Mouse (Mus musculus): Measurements from ENCODE around the gene Gm20605. TPM values are rescaled to one million over a fixed set of nuclear protein-coding genes. Genes with fewer than 3 reads are reported as not detected.
A peak's percentile ranks its signal among the peaks of the same experiment; 100 is the strongest.
"Not testable (repeated sequence)": the region's sequence is repeated elsewhere in the genome, so short reads cannot be mapped to it uniquely, and the experiment has no call there.

Gm20605 gene
- polyA plus RNA-seq, 1 experiment from 2014 or later, result 9.6 TPM

DNA sequence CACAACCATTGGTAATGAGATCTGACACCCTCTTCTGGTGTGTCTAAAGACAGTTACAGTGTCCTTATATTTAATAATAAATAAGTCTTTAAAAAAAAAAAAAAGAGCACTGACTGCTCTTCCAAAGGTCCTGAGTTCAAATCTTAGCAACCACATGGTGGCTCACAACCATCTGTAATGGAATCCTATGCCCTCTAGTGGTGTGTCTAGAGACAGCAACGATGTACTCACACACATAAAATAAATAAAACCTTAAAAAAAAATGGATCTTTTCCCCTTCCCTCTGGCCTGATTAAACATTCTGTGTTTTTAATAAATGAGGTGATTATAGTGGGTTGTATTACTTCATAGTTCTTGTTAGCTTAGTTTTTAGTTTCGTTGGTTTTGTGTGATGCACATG is 14.1 kb upstream of the Gm20605 start:
- H3K4me2 ChIP-seq; H3K4me3 ChIP-seq; H3K9ac ChIP-seq; H3K27me3 ChIP-seq; H3K9me3 ChIP-seq; H3K36me3 ChIP-seq; ATAC-seq (ENCODE audit: borderline replicate concordance, extremely low read depth, low FRiP score, low TSS enrichment); H3K27ac ChIP-seq: not testable (repeated sequence)
- 62% methylated on average over 2 of the region's 2 CpGs for WGBS
- peaks cover 32% of the 10 kb centered on the region for H3K4me1 ChIP-seq

DNA sequence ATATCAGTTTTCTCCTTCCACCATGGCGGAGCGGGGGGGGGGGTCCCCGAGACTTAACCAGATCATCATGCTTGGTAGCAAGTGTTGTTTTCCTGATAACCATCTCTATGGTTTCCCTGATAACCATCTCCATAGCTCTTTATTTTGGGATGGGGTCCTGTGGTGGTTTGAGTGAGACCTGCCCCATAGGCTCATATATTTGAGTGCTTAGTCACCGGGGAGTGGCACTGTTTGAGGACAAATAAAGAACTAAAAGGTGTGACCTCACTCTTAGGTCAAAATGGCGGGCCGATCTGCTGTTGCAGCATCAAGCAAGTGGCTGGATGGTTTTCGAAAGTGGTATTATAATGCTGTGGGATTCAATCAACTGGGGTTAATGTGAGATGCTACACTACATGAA is 13.6 kb upstream of the Gm20605 start:
- Histone ChIP-seq H3K36me3 (no peaks in the 10 kb centered on the region), H3K4me1 (peaks cover 28% of the 10 kb centered on the region), H3K4me3 (no peak overlapping the region), H3K27me3 (no peaks in the 10 kb centered on the region), H3K27ac (no peak overlapping the region), H3K9me3 (no peaks in the 10 kb centered on the region), H3K4me2 (no peak overlapping the region), H3K9ac (no peak overlapping the region)
- ATAC-seq (ENCODE audit: borderline replicate concordance, extremely low read depth, low FRiP score, low TSS enrichment), result no peak
- 74% methylated on average over 7 of the region's 7 CpGs for WGBS

DNA sequence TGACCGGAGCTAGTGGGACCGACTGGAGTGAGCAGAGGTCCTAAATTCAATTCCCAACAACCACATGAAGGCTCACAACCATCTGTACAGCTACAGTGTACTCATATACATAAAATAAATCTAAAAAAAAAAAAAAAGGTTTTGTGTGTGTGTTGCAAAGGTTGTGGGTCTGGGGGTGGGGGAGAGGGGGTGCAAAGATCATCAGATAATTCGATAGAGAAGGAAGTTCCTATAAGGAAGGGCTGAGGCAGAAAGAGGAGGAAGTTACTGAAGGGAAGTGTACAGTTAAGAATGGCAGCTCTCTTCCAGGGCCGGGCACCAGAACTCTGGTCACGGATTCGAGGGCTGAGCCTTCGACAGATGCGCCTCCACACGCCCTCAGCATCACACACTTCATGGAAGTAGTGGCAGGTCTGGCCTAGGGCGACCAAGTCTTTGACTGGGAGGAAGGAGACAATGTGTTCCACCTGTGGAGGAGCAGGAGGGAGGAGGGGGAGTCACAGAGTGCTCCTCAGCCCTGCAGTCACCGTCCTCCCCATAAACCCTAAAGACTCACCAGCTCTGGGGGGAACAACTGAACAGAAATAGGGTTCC is 4.9 kb upstream of the Gm20605 start:
- Histone ChIP-seq H3K27me3 (no peaks in the 10 kb centered on the region), H3K9ac (no peak overlapping the region), H3K4me1 (peaks cover 9% of the 10 kb centered on the region), H3K4me2 (no peak overlapping the region), H3K27ac (no peak overlapping the region), H3K36me3 (no peaks in the 10 kb centered on the region), H3K4me3 (no peak overlapping the region), H3K9me3 (no peaks in the 10 kb centered on the region)
- 74% methylated on average over 10 of the region's 11 CpGs for WGBS
- no peak for ATAC-seq (ENCODE audit: borderline replicate concordance, extremely low read depth, low FRiP score, low TSS enrichment)

DNA sequence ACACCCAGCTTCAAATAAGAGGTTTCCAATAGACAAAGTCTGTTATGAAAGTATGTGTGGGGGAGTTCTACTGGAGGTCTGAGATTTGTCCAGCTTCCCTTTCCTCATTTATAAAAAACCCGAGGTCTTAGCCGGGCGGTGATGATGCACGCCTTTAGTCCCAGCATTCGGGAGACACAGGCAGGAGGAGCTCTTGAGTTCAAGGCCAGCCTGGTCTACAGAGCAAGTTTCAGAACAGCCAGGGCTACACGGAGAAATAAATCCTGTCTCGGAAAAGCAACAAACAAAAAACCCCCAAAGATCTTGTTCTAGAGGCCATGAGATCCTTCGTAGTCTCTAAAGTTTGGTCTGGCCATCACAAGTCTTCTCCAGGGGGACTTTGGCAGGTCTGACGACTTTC is 984 bp upstream of the Gm20605 start:
- no peak for ATAC-seq (ENCODE audit: borderline replicate concordance, extremely low read depth, low FRiP score, low TSS enrichment)
- Histone ChIP-seq H3K27me3 (no peaks in the 10 kb centered on the region), H3K9ac (peak overlapping the region; percentile 38), H3K4me3 (peak overlapping the region; percentile 47), H3K9me3 (no peaks in the 10 kb centered on the region), H3K4me2 (peak overlapping the region; percentile 78), H3K27ac (peak overlapping the region; percentile 79), H3K36me3 (no peaks in the 10 kb centered on the region), H3K4me1 (peaks cover 37% of the 10 kb centered on the region)
- WGBS, result 1% methylated on average over 9 of the region's 9 CpGs

DNA sequence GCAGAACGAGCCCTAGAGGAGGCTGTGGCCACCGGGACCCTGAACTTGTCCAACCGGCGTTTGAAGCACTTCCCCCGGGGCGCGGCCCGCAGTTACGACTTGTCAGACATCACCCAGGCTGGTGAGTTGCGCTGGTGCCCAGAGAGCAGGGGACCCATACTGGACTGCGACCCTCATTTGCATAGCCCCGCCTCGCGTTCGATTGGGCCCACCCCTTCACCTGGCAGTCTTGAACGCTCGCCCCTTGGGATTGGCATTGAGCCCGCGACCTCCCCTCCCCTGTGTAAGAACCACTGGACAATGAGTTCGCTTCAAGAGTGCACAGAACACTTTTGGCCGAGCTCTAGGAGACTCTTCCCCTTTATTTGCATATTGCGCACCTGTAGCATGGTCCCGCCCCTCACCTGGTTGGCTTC is 339 bp downstream of the Gm20605 start:
- H3K4me2 ChIP-seq, result peak overlapping the region; percentile 76
- peaks cover 47% of the 10 kb centered on the region for H3K4me1 ChIP-seq
- H3K9ac ChIP-seq, result peak overlapping the region; percentile 77
- H3K9me3 ChIP-seq, result no peaks in the 10 kb centered on the region
- H3K36me3 ChIP-seq, result peaks cover 9% of the 10 kb centered on the region
- no peaks in the 10 kb centered on the region for H3K27me3 ChIP-seq
- ATAC-seq (ENCODE audit: borderline replicate concordance, extremely low read depth, low FRiP score, low TSS enrichment), result peak; percentile 33; the same call in 1 of the 2 replicates
- under 1% methylated on average over 23 of the region's 23 CpGs for WGBS
- H3K4me3 ChIP-seq, result peak overlapping the region; percentile 83
- H3K27ac ChIP-seq, result peak overlapping the region; percentile 98

DNA sequence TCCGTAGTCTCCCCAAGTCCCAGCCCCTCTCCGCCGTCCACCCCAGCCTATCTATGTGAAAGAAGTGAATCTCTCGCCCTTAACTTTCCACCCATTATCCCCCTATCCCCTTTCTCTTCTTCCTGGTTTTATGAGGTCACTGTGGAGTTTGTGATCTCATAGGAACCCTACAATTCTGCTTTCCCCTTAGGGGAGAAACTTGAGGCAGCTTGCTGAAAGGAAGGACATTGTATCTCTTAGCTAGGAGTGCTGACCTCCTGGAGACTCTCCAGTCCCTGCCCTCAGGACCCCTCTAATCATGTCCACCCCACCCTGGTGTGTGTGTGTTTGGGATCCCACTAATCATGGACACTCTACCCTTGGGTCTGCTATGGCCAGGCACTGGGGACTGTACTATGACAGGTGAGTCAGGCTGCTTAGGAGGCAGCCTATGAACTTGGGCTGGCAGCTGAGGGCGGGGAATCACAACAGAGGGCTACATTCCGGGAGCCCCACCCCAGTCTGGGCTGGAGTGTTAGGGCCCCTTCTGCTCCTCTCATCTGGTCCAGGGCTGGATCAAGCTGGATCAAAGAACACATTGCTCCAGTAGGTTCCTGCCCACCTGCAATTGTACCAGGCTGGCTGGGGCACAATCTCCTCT is 1.1 kb downstream of the Gm20605 start:
- ATAC-seq (ENCODE audit: borderline replicate concordance, extremely low read depth, low FRiP score, low TSS enrichment), result no peak
- peak overlapping the region; percentile 83 for H3K4me3 ChIP-seq
- WGBS, result 8% methylated on average over 6 of the region's 6 CpGs

DNA sequence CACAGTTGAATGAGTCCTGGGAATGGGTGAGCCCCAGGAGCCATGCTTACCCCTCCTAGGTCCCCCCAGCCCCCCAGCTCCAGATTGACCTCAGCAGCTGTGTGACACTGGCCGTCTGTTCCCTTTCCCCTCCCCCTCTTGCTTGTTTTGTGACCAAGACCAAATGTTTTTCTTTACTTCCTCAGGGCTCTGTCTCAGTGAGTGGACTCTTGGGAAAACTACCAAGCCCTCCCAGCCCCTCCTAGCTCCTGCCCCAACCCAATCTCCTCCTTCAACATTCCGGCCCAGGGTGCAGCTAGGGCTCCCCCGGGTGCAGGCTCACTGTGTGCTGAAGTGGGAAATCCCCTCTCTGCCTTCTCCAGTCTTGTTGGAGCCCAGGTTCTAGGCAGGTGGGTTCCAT is 1.6 kb downstream of the Gm20605 start:
- Histone ChIP-seq H3K4me1 (peaks cover 47% of the 10 kb centered on the region), H3K4me2 (peak overlapping the region; percentile 76), H3K27me3 (no peaks in the 10 kb centered on the region), H3K4me3 (peak overlapping the region; percentile 83), H3K27ac (peak overlapping the region; percentile 98), H3K36me3 (peaks cover 21% of the 10 kb centered on the region), H3K9me3 (no peaks in the 10 kb centered on the region), H3K9ac (peak overlapping the region; percentile 77)
- 12% methylated on average over 3 of the region's 3 CpGs for WGBS
- ATAC-seq (ENCODE audit: borderline replicate concordance, extremely low read depth, low FRiP score, low TSS enrichment), result no peak

More for the DNA sequence above, 1.1 kb downstream of the Gm20605 start:
- Histone ChIP-seq H3K4me2 (peak overlapping the region; percentile 76), H3K9me3 (no peaks in the 10 kb centered on the region), H3K4me1 (peaks cover 47% of the 10 kb centered on the region), H3K27ac (peak overlapping the region; percentile 98), H3K9ac (peak overlapping the region; percentile 77), H3K36me3 (peaks cover 15% of the 10 kb centered on the region), H3K27me3 (no peaks in the 10 kb centered on the region)

DNA sequence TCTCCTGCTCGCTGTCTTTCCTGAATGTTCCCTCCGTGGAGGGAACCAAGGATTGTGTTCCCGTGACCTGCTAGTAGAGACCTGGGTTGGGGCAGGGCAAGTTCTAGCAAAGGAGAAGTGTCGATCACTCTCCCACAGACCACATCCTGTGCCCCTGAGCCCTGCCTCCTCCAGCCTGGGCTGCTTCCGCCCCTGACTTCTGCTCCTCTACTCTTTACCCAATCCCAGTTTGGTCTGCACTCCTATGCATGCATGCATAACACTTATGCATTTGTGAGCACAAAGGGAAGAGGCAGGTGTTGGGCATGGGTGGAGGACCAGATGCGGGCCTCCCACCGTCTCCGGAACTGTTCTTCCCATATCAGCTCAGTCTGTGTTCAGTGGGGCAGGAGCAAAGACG is 2.2 kb downstream of the Gm20605 start:
- peak overlapping the region; percentile 98 for H3K27ac ChIP-seq
- ATAC-seq (ENCODE audit: borderline replicate concordance, extremely low read depth, low FRiP score, low TSS enrichment), result no peak
- peaks cover 47% of the 10 kb centered on the region for H3K4me1 ChIP-seq
- no peaks in the 10 kb centered on the region for H3K27me3 ChIP-seq
- H3K36me3 ChIP-seq, result peaks cover 27% of the 10 kb centered on the region
- 55% methylated on average over 9 of the region's 9 CpGs for WGBS
- H3K9me3 ChIP-seq, result no peaks in the 10 kb centered on the region
- peak overlapping the region; percentile 77 for H3K9ac ChIP-seq
- peak overlapping the region; percentile 83 for H3K4me3 ChIP-seq
- H3K4me2 ChIP-seq, result peak overlapping the region; percentile 76

DNA sequence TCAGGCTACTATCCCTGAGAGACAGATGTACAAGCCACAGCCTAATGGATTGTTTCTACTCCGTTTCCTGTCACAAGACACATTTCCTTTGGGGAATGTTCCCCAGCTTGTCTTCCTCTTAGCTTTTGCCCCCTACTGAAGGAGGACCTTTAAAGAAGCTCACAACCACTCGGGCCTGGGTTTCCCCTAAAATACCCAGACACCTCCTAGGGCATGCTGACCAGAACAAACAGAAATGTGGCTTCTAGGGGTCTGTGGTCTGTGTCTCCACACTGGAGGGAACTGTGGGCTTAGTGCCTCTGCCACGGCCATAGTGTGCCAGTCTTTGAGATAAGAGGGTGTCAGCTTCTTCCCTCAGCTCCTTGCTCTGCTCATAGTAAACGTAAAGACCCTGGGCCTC is 2.6 kb downstream of the Gm20605 start:
- Histone ChIP-seq H3K36me3 (peaks cover 31% of the 10 kb centered on the region), H3K4me3 (peak overlapping the region; percentile 83; the same call in 1 of the 2 replicates), H3K4me2 (peak overlapping the region; percentile 76), H3K27ac (peak overlapping the region; percentile 98), H3K9ac (peak overlapping the region; percentile 77; the same call in 1 of the 2 replicates), H3K27me3 (no peaks in the 10 kb centered on the region), H3K9me3 (no peaks in the 10 kb centered on the region), H3K4me1 (peaks cover 47% of the 10 kb centered on the region)
- no peak for ATAC-seq (ENCODE audit: borderline replicate concordance, extremely low read depth, low FRiP score, low TSS enrichment)
- WGBS, result 44% methylated on average over 4 of the region's 4 CpGs

DNA sequence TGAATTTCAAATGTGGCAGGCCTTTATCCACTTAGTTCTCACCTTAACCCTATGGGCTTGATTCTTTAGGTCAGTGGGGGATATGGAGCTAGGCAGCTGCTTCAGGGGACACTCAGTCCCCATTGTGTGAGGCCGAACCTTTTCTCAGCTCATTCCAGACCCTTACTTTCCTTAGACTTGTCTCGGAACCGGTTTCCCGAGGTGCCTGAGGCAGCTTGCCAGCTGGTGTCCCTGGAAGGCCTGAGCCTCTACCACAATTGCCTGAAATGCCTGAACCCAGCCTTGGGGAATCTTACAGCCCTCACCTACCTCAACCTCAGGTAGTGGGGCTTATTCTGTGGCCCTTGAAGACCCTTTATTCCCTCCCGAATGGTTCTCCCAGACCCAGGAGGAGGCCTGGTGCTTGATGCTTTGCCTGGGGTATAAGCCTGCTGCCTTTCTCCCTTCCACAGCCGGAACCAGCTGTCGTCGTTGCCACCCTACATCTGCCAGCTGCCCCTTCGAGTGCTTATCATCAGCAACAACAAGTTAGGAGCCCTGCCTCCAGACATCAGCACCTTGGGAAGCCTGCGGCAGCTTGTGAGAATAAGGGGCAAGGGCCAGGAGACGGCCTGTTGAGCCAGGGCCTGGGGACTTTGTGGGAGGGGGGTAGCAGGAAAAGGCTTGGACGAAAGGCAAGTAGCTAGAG is 4.6 kb downstream of the Gm20605 start:
- Histone ChIP-seq H3K4me2 (no peak overlapping the region), H3K27ac (peak overlapping the region; percentile 24; the same call in 1 of the 2 replicates), H3K4me1 (peaks cover 38% of the 10 kb centered on the region), H3K9me3 (no peaks in the 10 kb centered on the region), H3K4me3 (no peak overlapping the region), H3K9ac (no peak overlapping the region), H3K27me3 (no peaks in the 10 kb centered on the region), H3K36me3 (peaks cover 50% of the 10 kb centered on the region)
- WGBS, result 66% methylated on average over 12 of the region's 12 CpGs
- no peak for ATAC-seq (ENCODE audit: borderline replicate concordance, extremely low read depth, low FRiP score, low TSS enrichment)

DNA sequence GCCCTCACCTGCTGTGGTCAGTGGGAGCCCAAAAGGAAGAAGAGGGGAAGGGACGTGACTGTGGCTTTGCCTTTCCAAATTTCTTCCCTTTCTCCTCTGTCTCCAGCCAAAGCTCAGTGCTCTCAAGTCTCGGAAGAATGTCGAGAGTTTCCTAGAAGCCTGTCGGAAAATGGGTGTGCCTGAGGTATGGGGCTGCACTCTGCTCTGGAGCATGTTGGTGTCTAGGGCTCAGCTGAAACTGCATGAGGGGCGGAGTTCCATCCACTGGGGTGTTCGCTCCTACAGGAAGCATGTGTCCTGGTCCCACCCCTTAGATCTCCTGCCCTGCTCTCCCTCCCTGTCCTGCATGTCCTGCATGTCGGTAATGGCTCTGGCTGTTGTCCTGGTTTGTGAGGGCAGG is 10.5 kb downstream of the Gm20605 start:
- 64% methylated on average over 7 of the region's 7 CpGs for WGBS
- no peak; the same call in 1 of the 2 replicates for ATAC-seq (ENCODE audit: borderline replicate concordance, extremely low read depth, low FRiP score, low TSS enrichment)

DNA sequence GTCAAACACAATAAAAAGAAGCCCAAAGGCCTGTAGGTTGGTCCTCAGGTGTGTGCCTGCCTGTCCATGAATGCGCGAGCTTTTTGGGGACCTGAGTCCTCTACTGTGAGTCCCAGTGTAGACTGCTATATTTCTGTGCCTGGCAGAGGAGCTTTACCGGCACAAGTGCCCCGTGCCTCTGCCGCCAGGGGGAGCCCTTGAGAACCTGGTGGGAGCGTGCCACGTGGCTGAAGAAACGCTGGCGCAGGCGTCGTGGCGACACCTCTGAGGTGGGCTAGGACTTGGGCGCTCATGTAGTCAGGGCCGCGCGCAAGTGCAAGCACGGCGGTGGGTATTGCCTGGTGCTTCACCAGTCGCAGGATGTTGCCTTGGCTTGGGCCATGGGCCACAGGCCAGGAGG is 12.1 kb downstream of the Gm20605 start, which contains the start of gene Sap25:
Sap25 (plus strand) TSS at position 281 of the 400 bp plus-strand sequence.
- no peak for ATAC-seq (ENCODE audit: borderline replicate concordance, extremely low read depth, low FRiP score, low TSS enrichment)
- Histone ChIP-seq H3K4me3 (no peak within 1 kb of the TSS), H3K27me3 (peaks cover 23% of the 10 kb centered on the region), H3K36me3 (peaks cover 64% of the 10 kb centered on the region), H3K4me1 (peaks cover 6% of the 10 kb centered on the region), H3K4me2 (no peak within 1 kb of the TSS), H3K27ac (no peak within 1 kb of the TSS), H3K9ac (no peak within 1 kb of the TSS; the same call in 1 of the 2 replicates), H3K9me3 (no peaks in the 10 kb centered on the region)
- WGBS, result 84% methylated on average over 19 of the region's 19 CpGs

More for the DNA sequence above, 10.5 kb downstream of the Gm20605 start:
- H3K4me3 ChIP-seq, result no peak overlapping the region
- H3K27ac ChIP-seq, result no peak overlapping the region
- no peak overlapping the region for H3K9ac ChIP-seq
- H3K4me2 ChIP-seq, result no peak overlapping the region
- peaks cover 79% of the 10 kb centered on the region for H3K36me3 ChIP-seq
- no peaks in the 10 kb centered on the region for H3K4me1 ChIP-seq
- H3K27me3 ChIP-seq, result peaks cover 7% of the 10 kb centered on the region
- H3K9me3 ChIP-seq, result no peaks in the 10 kb centered on the region
